Mouse (Mus musculus) CH12F3 (cell line): ENCODE data around the gene Foxn3.

ENCODE experiments used
- in situ Hi-C: fragments of 300-500 bp; cut with MboI; formaldehyde crosslinking; loops from 2 replicates; pipeline ENCODE4 v1.14.3; 2020; ENCODE audit warnings: low sequenced_read_pairs

The Foxn3 gene

DNA sequence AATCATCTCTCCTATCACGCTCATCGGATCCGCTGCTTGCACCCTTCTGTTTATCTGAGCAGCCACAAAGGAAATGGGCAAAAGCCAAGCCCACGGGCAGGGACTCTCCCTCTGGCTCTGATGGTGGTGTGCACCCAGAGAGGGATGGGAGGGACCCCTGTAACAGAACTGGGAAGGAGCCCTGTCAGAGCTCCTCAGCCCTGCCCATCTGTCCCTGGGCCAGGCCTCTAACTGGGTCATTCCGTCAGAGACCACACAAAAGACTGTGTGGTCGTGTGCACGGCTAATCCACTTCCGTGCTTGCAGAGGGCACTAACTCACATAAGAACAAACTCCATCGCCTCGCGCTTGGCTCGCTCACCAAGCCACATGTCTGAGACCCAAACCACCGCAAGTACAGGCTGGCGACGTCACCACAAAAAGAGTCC is 95.5 kb downstream of the Foxn3 start:
- in situ Hi-C loops: no loop called here

DNA sequence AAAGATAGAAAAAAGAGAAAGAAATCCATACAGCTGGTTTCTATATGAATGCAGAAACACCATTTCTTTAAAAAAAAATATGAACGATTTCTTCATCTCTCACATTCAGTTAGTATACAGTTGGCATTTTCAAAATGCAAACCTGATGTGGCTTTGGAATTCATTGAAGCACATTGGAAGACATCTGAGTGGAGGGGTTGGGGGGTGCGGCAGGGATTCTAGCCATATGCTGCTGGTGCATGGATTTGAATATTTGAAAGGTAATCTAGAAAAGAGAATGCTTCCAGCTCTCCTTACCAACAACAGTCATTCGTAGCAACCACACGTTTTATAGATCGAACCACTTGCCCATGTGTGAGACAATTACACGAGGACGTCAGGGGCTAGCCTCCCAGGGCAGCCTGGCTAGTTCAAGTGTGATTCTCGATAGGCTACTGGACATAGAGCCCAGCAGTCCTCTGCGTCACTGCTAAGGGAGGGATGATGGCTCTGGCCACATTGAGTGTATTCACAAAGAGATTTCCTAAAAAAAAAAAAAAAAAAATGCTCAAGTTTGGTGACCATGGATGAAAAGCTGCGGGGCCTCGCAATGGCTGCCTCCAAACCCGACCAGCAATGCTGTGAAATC is 96.0 kb downstream of the Foxn3 start:
- in situ Hi-C loops: no loop called here

DNA sequence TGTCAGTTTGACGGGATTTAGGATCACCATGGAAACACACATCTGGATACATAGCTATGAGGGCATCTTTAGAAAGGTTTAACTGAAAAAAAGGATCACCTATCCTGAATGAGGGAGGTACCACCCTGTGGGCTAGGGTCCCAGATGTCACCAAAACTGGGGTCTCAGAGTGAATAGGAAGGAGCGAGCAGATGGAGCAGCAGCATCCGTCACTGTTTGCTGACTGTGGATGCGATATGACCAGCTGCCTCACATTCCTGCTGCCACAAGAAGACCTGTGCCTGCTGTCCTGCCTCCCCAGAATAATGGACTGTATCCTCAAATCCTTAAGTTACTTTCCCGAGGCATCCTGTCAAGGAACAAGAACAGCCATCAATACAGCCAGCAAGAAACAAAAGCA is 97.0 kb downstream of the Foxn3 start:
- in situ Hi-C loops: no loop called here

DNA sequence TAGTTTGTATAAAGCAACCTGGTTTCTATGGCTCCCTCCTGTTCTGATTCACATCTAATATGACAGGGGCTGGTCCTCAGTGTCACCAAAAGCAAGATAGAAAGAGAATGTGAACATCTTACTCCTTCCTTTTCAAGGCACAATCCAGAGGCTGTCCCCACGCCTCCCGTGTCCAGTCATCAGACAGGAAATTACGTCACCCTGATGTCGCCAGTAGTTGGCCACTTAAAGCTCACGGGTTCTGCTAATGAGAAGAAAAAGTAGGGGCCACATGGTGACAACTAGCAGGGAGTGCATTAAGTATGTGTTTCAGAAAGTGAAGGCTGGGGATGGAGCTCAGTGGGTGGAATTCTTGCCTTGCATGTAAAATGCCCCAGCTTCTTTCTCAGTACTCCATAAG is 99.1 kb downstream of the Foxn3 start:
- in situ Hi-C loops: no loop called here

DNA sequence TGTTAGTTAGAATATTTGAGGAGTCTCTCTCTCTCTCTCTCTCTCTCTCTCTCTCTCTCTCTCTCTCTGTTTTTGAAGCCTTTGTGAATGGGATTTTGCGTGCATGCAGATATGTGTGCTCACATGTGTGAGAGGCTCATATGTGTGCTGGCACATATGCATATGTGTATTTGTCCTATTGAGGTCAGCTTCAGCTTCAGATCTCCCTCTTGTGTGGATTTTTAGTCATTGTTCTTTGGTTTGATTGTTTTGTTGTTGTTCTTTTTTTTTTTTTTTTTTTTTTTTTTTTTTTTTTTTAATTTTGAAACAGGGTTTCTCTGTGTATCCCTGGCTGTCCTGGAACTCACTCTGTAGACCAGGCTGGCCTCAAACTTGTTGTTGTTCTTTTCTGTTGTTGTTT is 100.5 kb downstream of the Foxn3 start:
- in situ Hi-C loops: no loop called here

DNA sequence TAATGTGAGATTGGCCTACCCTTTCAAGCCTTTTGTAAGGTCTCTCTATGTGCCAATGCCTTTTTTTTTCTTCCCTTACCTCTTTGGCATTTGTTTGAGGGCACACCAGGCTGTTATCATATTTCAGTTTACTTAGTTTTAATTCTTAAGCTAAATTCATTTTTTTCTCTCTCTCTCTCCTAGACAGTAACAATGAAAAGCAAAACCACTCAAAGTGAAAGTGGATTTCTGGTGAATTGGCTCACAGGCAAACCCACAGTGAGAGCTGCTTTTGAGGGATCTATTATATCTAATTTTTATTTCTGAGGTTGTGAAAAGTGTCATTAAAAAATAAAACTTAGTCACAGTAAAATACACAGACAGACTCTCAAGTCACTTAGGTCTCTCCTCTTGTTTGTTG is 101.1 kb downstream of the Foxn3 start:
- in situ Hi-C loops: no loop called here

DNA sequence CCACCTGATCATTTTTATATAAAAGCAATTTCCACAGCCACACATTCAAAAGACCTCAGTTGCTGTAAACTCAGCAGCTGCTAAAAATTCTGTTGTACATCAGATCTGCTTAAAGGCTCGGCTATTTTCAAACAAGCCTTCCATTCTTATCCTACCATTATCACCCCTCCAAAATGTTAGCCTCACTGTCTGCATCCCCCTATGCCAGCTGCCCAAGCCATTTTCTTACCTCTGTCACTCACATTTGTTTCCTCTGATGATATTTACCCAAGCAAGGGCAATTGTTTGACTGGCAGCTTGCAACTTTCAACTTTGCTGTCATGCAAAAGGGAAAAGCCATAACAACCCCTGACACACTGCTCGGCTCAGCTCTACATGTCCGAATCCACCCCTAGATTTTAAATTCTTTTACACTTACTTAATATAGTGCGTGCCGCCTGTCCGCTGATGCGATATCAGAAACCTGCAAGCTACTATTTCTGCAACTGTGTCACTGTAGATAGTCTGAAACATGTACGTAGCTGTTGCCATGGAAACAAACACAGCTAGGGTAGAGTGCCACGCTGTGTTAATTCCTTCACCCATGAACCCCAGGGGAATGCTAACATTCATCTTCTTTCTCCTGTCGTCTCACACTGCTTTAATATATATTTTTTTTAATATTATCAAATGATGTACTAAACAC is 105.7 kb downstream of the Foxn3 start:
- in situ Hi-C loops: no loop called here

DNA sequence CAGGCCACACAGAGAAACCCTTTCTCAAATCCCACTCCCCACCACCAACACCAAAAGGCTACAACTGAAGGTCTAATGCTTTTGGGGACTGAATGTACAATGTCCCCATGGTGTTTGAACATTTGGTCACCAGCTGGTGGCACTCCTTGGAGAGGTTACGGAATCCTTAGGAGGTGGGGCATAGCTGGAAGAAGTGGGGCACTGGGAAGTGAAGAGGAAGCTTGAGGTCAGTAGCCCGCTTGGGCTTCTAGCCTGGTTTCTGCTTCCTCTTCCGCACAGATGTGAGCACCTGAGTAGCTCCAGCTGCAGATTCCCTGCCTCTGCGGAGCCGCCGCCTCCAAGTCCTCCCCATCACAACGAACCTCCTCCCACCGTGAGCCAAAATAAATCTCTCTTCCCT is 107.8 kb downstream of the Foxn3 start:
- in situ Hi-C loops: no loop called here

DNA sequence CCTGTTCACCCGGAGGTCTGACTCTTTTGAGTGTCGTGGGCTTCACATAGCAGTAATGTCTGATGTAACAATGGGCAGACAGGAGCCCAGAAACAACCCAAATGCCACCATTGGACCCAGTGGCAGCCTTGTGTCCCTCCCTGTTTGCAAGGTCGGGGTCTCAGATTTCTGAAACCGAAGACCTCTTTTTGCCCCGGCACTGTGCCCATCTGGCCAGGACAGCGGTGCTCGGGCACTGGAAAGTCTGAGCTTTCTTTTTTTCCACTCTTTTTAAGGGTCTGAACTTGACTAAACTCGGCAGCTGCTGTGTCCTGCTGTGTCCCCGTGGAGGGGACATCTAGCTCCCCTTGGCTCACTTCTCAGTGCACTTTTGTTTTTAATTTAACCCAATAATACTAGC is 109.0 kb downstream of the Foxn3 start:
- in situ Hi-C loops: no loop called here

DNA sequence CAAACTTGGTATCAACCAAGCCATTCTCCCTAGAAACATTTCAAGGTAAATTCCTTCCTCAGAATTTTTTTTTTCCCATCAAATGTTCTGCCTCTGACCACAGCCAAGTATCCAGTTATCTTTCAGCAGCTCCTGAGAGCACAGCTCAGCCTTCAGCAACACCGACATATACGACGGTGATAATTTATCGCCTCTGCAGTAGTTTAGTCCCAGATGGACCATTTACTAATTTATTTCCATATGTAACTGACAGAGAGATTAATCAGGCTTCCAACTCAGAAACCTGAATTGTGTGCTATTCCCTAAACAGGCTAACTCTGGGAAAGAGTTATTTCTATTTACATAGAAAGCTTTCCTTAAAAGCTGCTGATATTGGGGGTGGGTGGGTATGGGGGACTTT is 109.6 kb downstream of the Foxn3 start:
- in situ Hi-C loops: no loop called here

DNA sequence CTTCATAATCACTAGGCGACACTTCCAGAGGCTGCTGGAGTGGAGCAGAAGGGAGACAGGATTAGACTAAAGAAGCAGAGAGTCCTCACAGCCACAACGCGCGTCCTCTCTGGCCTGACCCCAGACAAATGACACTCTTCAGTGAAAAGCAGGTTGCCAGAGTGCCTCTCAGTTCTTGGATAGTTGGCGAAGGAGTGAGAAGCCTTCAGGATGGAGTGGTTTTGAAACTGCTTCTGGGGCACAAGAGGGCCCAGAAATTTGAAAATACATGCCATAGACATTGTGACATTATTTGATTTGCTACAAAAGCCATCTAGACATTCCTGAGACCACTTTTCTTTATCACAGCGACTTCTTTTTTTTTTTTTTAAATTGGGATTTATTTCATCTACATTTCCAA is 113.3 kb downstream of the Foxn3 start:
- in situ Hi-C loops: no loop called here

DNA sequence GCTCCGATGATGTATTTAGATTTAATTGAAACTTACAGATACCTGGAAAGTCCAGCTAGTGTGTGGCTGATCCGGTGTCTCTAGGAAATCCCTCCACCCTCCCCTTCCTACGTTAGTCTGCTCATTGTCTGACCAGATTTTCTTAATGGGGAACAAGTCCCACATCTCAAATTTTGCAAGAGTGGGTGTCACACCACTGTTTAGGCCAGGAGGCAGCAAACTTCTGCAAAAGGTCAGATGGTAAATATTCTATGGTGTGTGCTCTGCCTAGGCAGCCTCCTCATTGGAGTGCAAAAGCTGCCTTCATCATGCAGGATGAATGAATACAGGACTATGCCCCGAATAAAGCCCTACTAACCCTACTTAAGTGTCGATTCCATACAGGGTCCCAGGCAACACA is 115.6 kb downstream of the Foxn3 start:
- in situ Hi-C loops: no loop called here

DNA sequence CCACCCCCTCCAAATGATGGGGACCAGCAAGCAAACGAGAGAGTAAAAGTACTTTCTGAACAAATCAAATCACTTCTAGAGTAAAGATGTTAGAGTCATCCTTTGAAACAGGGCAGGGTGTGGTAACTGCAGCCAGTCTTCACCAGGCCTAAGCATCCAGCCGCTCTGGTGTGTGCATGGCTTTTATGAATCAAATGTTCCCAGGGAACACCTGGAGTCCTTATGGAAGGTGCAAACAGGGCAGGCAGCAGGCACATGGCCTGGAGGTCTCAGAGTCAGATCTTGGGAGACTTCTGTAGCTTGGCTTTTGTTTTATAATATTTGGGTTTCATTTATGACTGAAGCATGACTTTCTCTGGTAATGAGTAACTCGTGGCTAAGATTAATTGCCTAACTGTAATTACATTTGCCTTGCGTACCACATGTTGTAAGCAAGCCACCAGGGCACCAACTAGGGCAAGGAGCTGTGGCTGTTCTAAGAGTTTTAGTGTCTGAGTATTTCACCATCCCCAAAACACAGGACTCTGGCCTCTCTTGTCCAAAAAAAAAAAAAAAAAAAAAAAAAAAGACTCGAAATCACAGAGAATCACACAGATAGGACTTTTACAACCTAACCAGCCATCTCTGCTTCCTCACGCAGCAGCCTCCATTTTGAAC is 118.2 kb downstream of the Foxn3 start:
- in situ Hi-C loops: no loop called here

DNA sequence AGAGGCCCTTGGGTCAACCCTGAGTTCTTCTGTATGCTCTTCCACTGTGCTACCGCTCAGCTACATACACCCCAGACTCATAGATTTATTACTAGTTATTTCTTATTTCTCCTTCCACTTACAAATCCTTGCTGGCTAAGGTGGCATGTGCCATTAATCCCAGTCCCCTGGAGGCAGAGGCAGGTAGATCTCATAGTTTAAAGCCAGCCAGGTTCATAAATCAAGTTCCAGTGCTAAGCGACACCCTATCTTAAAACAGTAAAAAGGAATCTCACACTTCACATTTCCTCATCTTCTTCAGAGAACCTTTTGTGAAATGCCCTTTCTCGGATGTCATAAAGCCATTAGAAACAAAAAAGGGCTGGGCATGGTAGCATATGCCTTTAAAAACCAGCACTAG is 120.6 kb downstream of the Foxn3 start:
- in situ Hi-C loops: no loop called here

DNA sequence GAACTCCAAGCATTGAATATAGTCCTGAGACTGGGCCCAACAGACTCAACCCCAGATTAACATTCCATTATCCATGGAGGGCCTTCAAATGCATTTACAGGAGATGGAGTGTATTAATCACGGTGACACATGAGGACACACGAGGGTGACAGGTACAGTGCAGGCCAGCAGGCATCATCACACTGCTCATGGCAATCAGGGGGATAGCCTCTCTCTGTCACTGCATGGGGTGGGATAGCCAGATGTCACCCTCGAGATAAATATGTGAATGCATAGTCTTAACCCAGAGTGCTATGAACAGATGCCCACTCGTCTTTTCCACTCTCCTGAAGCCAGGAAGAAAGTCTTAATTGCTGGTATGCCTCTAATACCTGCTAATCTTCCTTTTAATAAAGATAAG is 122.4 kb downstream of the Foxn3 start:
- in situ Hi-C loops: no loop called here

DNA sequence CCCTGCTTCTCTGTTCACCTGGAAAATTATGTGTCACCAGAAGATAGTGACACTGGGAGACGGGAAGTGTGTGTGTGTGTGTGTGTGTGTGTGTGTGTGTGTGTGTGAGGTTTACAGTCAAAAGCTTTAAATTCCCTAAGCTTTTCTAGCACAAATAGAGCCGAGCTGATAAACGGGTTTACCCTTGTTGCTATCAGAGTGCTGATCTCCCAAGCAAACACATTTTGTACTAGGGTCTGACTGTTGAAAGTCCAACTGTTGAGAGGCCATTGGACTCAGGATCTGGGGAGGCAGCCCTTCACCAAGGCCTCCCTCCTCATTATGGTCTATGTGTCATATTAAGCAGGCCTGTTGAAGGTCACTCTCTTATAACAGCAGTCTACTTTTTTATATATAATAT is 123.4 kb downstream of the Foxn3 start:
- in situ Hi-C loops: no loop called here

DNA sequence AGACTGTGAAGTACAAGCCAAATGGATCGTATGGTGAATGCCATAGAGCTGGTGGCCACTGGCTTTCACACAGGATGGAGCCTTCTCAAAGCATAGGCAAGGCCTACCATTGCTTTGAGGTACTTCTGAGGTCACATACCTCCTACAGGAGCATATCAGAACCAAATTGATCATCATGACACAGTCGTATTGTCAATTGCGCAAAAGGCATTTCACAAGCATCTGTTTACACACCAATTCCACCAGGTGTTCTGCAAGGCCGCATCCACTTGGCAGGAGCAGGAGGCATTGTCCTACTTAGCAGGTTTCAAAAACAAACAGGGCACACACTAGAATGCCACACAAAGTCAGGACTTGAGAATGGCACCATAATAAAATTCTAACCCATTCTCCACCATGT is 128.2 kb downstream of the Foxn3 start:
- in situ Hi-C loops: no loop called here

DNA sequence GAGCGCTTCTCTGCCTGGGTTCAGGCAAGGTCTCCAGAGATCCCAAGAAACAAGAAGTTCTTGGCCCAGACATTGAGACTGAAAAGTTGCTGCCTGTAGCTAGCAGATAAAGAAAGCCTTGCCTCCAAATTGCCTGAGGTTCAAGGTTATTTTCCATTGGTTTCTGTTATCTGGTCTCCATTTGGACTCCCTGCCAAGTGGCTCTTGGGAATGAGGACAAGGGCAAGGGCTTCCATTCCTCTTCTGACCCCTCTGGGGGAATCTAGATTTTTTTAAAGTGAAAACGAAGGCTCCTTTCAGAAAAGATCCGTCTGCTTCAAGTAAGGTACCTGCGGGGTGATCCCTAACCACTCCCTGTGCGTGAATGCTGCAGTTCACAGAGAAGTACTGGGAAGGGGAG is 130.0 kb downstream of the Foxn3 start:
- in situ Hi-C loops: no loop called here

DNA sequence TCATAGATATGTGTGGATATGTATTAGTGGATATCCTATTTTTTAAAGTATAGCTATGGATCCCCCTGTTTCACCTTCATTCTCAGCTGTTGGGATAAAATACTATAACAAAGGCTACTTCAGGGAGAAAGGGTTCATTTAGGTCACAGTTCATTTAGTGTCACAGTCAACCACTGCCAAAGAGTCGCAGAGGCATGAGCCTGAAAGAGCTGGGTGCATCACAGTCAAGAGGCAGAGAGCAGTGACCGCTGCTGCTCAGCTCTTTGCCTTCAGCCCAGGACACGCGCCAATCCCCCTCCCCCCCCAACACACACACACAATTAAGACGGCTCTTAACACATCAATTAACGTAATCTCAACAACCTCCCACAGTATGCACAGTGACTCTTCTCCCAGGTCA is 131.8 kb downstream of the Foxn3 start:
- in situ Hi-C loops: no loop called here

DNA sequence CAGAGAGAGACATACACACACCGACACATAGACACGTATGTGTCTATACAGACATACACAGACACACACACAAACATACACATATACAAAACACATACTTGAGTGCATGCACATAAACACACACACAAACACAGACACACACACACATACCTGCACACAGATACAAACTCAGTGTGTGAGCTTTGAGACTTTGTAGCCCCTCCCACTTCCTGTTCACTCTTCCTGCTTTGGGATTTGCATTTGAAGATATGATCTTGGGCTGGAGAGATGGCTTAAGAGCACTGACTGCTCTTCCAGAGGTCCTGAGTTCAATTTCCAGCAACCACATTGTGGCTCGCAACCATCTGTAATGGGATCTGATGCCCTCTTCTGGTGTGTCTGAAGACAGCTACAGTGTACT is 132.4 kb downstream of the Foxn3 start:
- in situ Hi-C loops: no loop called here

DNA sequence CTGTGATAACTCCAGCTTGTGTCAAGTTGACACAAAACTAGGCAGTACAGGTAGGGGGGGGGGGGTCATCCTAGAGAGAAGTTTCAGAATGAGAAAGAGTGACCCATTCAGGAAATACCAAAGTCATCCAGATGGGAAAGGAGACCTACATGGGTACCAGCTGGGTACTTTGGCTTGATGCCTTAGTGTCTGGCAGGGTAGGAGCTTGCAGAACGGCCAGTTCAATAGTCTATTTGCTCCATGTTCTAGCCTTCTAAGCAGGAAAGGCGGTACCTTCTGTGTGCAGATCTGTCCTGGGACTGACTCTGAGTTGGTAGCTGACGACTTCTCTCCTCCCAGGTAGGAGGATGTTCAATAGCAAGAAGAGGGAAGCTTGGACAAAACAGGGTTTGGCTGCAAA is 134.3 kb downstream of the Foxn3 start:
- in situ Hi-C loops: no loop called here

DNA sequence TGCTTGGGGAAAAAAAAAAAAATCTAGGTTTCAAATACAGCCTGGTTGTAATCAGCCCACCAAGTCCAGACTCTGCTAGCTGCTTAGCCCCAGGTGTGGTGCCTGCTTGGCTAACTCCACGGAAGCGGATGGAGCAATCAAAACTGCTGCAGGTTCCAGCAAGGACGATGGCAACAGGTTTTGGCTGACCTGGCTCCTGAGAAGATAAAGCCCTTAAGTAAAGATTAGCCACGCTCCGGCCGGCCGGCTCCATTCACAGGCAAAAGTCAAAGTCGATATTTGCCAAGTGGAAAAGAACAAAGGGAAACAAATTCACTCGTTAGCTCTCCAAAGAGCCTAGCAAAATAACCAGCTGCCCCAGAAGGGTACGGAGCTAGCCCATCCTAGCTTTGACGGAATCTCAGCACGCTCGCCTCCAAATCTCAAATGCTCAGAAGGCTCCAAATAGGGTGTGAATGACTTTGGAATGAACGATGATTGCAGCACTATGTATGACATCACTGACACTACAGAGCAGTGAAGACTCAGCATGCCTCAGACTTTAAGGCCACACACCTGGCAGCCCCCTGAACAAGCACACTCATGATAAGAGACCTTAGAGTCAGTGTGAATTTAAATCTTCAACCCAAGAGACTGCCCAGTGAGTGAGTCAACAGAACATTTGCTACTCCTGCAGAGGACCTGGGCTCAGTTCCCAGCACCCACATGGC is 137.0 kb downstream of the Foxn3 start:
- in situ Hi-C loops: no loop called here
